Mouse (Mus musculus) intestine, embryonic 14.5 days (tissue): Measurements from ENCODE around the gene Begain. TPM values are rescaled to one million over a fixed set of nuclear protein-coding genes. Genes with fewer than 3 reads are reported as not detected.

Experiments
- ATAC-seq: fragments of 200-750 bp; cut with Nextera tagmentation; replicated peaks from 2 replicates; pipeline ENCODE4 v1.8.0; 2017; ENCODE audit warnings: low read depth, moderate number of reproducible peaks, moderate TSS enrichment, moderate library complexity; ENCODE audit not compliant: low FRiP score, low TSS enrichment
- DNase-seq: peaks from one replicate; pipeline ENCODE4 v3.0.0-alpha.2; 2018; ENCODE audit warnings: low spot score
- H3K27ac ChIP-seq: fragments of 300-500 bp; sonication (generic); 2 replicates; pipeline ENCODE4 v1.5.1; 2014; ENCODE audit warnings: low read depth, mild to moderate bottlenecking, control low read depth
- H3K27me3 ChIP-seq: fragments of 300-500 bp; sonication (generic); replicated peaks from 2 replicates; pipeline ENCODE4 v1.6.1; 2014; ENCODE audit warnings: low read length, control low read depth; ENCODE audit not compliant: control insufficient read depth, insufficient read depth
- H3K36me3 ChIP-seq: fragments of 300-500 bp; sonication (generic); 2 replicates; pipeline ENCODE4 v1.6.1; 2014; ENCODE audit warnings: low read length, control low read depth; ENCODE audit not compliant: control insufficient read depth, insufficient read depth
- H3K4me1 ChIP-seq: fragments of 300-500 bp; sonication (generic); replicated peaks from 2 replicates; pipeline ENCODE4 v1.6.1; 2014; ENCODE audit warnings: low read length, control low read depth, mixed read lengths; ENCODE audit not compliant: control insufficient read depth, insufficient read depth
- H3K4me2 ChIP-seq: fragments of 300-500 bp; sonication (generic); 2 replicates; pipeline ENCODE4 v1.6.1; 2014; ENCODE audit warnings: low read length
- H3K4me3 ChIP-seq: fragments of 300-500 bp; sonication (generic); 2 replicates; pipeline ENCODE4 v1.5.1; 2014; ENCODE audit warnings: low read depth, low read length, control low read depth, mixed read lengths
- H3K9ac ChIP-seq: fragments of 300-500 bp; sonication (generic); 2 replicates; pipeline ENCODE4 v1.6.1; 2014; ENCODE audit warnings: mild to moderate bottlenecking, low read length
- H3K9me3 ChIP-seq: fragments of 300-500 bp; sonication (generic); 2 replicates; pipeline ENCODE4 v1.6.1; 2016; ENCODE audit warnings: low read length, control low read depth; ENCODE audit not compliant: control insufficient read depth
- WGBS: fragments of 180-500 bp; shearing (Covaris S2); extraction: QIAGEN DNeasy Blood & Tissue Kit; methylation state at CpG from one replicate; pipeline ENCODE4 v1.1.7; 2014; 5-methylcytosine and 5-hydroxymethylcytosine counted together
- polyA plus RNA-seq: library from polyadenylated mRNA; unstranded; fragments of >200 nt; fragmentation: Nextera tagmentation; extraction: Ambion mirVana; gene quantifications from 2 replicates; pipeline ENCODE4 v1.2.1, GENCODE M21; 2014

Begain gene
- polyA plus RNA-seq, 1 experiment from 2014 or later = 9.9 TPM

DNA sequence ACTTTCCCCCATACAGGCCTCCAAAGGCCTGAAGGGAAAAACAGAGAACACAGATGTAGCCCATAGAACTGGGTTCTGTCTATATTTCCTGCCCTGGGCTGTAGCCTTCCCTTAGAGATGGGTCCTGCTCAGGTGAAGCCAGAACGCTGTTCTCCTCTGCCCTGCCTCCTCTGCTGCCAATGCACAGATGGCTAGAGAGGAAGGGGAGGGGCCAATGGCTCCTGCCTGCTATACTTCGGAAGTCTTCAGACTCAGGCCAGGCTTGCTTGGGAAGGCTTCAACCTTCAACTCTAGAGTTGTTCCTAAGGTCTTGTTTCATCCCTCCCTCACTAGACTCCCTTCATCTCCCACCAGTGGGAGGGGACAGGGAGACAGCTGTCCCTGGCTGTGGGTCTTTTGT is 1.7 kb upstream of the Begain start:
- H3K4me3 ChIP-seq = no peak overlapping the region
- no peak overlapping the region for H3K4me2 ChIP-seq
- H3K9me3 ChIP-seq = no peaks in the 10 kb centered on the region
- H3K27ac ChIP-seq = no peak overlapping the region
- ATAC-seq (no peak), DNase-seq (no peak)
- WGBS = 45% methylated on average over 2 of the region's 2 CpGs
- no peak overlapping the region for H3K9ac ChIP-seq
- H3K27me3 ChIP-seq = 0 out of 2 replicates have a peak, but pooled peaks cover 3% of the 10 kb centered on the region
- no peaks in the 10 kb centered on the region; the same call in 1 of the 2 replicates for H3K4me1 ChIP-seq
- H3K36me3 ChIP-seq = no peaks in the 10 kb centered on the region

DNA sequence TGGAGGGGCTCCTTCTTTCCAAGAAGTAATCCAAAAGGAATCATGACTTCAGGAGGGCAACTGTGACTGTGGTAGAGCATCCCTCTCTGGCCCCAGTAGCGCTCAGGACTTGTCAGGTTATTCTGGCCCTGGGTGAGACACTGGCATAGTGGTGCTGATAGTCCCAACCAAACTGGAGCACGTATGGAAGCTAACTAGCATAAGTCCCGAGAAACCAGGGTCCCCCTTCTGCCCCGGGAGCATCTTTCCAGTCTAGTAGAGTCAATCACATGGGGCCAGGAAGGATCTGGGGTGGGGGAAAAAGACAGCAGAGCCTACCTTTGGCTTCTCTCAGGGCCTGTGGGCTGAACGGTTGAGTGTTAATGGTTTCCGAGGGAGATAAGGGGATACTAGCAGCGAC is 721 bp upstream of the Begain start:
- Histone ChIP-seq H3K9me3 (no peaks in the 10 kb centered on the region), H3K27ac (no peak overlapping the region), H3K27me3 (0 out of 2 replicates have a peak, but pooled peaks cover 3% of the 10 kb centered on the region), H3K4me2 (peak overlapping the region; percentile 86), H3K36me3 (no peaks in the 10 kb centered on the region), H3K4me1 (no peaks in the 10 kb centered on the region; the same call in 1 of the 2 replicates), H3K9ac (peak overlapping the region; percentile 78), H3K4me3 (peak overlapping the region; percentile 53; the same call in 1 of the 2 replicates)
- ATAC-seq = no peak
- WGBS = 43% methylated on average over 7 of the region's 7 CpGs
- DNase-seq = peak; percentile 66

DNA sequence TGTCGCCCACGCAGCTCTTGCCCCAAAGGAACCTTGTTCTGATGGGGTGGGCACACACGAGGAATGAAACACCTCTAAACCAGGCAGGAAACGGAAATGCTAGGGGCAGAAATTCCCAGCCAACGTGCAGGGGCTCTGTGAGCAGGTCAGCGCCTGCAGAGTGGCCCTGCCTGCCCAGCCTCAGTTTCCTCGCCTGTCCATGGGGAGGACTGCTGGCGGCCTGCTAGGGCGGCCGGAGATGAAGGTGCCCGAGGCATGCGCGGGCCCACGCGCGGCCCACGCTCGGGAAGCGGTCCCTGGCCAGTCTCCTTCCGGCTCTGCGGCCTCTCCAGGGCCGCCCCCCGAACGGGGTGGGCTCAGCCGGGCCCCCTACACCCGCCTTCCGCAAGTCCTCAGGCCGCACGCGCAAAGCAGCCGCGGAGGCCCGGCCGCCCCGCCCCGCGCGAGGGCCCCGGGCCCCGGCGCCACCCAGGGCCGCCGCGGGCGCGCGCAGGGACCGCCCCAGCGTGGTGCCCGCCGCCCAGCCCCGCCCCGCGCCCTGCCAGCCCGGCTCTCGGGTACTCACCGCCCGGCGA is 369 bp downstream of the Begain start:
- peak; percentile 89 for ATAC-seq
- H3K4me2 ChIP-seq = peak overlapping the region; percentile 86
- H3K27ac ChIP-seq = peak overlapping the region; percentile 33; the same call in 1 of the 2 replicates
- DNase-seq = peak; percentile 71
- peak overlapping the region; percentile 53 for H3K4me3 ChIP-seq
- 3% methylated on average over 42 of the region's 59 CpGs for WGBS
- H3K36me3 ChIP-seq = no peaks in the 10 kb centered on the region
- peak overlapping the region; percentile 78 for H3K9ac ChIP-seq
- no peaks in the 10 kb centered on the region; the same call in 1 of the 2 replicates for H3K4me1 ChIP-seq
- no peaks in the 10 kb centered on the region for H3K9me3 ChIP-seq
- 0 out of 2 replicates have a peak, but pooled peaks cover 3% of the 10 kb centered on the region for H3K27me3 ChIP-seq

DNA sequence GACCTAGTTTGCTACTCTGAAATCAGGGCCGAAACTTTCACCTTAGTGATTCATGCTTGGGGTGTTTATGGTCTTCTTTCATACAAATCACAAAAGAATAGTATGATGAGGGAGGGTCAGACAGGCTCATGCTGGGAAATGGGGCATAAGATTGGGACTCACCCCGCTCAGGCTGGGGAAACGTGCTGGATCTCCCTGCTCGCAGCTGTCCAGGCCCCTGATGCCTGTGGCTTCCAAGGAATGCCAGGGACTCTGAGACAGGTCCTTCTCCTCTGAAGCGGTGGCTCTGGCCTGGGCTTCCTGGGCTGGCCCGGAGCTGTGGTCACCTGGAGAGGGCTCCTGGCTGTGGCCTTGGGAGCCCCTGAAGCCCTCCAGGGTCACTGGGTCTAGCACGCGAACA is 9.4 kb downstream of the Begain start:
- DNase-seq = no peak
- Histone ChIP-seq H3K27ac (no peak overlapping the region), H3K9ac (no peak overlapping the region), H3K27me3 (peaks cover 28% of the 10 kb centered on the region), H3K36me3 (no peaks in the 10 kb centered on the region), H3K4me1 (0 out of 2 replicates have a peak, but pooled peaks cover 6% of the 10 kb centered on the region), H3K4me3 (no peak overlapping the region), H3K4me2 (no peak overlapping the region), H3K9me3 (no peaks in the 10 kb centered on the region)
- no peak for ATAC-seq
- WGBS = 84% methylated on average over 8 of the region's 8 CpGs

DNA sequence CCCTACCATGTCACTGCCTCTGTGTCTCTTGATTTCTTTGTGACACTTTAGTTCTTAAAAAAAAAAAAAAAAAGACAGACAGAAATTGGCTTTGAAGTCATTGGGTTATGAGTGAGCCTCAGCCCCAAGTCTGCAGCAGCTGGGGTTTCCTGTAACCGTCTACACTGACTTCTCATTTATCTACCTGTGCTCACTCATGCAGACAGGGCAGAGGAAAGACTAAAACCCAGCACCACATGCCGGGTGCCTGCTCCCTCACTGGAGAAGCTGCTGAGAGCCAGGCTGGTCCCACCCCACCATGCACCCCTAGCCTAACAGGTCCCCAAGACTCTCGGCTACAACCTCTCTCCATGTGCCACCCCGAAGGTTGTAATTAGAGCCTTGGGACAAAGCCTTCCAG is 10.3 kb downstream of the Begain start:
- Histone ChIP-seq H3K4me1 (0 out of 2 replicates have a peak, but pooled peaks cover 10% of the 10 kb centered on the region), H3K9ac (no peak overlapping the region), H3K4me3 (no peak overlapping the region), H3K9me3 (no peaks in the 10 kb centered on the region), H3K4me2 (no peak overlapping the region), H3K36me3 (no peaks in the 10 kb centered on the region), H3K27me3 (peaks cover 37% of the 10 kb centered on the region), H3K27ac (no peak overlapping the region)
- DNase-seq = no peak
- WGBS = 67% methylated on average over 4 of the region's 4 CpGs
- no peak for ATAC-seq

DNA sequence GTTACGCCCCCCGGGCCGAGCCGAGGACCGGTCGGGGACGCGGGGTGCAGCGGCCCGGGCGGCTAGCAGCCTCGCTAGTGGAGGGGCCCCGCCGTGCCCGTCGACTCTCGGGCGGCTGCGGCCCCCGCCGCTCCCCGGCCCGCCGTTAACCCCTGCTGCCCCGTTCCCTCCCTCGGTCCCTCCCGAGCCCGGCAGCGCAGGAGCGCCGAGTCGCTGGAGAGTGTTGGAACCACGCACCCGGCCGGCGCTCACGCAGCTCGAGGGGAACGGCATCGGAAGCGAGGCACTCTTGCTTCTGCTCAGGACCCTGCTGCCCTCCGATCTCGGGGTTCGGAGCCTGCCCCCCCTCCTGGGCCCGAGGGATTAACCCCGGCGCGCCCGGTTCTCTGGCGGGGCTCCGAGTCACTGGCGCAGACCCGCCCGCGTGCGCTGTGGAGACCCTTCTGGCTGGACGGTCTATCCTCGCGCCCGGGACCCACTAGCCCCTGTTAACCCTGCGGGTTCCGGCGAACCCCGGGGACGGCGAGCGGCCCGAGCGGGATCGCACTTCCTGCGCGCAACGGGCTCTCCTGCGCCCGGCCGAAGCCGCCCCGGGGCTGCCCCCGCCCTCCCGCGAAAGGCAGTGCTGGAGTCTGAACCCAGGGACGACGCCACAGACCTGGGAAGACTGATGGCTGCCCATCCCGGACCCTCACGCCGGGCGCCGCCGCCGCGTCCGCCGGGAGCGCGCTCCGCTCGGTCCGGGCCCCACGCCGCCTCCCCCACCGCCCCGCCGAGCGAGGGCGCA is 14.8 kb downstream of the Begain start:
- Histone ChIP-seq H3K4me2 (peak overlapping the region; percentile 74), H3K9ac (peak overlapping the region; percentile 50), H3K4me1 (peaks cover 14% of the 10 kb centered on the region; the same call in 1 of the 2 replicates), H3K27me3 (peaks cover 73% of the 10 kb centered on the region), H3K36me3 (no peaks in the 10 kb centered on the region), H3K27ac (no peak overlapping the region), H3K4me3 (peak overlapping the region; percentile 40), H3K9me3 (no peaks in the 10 kb centered on the region)
- peak; percentile 65 for DNase-seq
- under 1% methylated on average over 77 of the region's 105 CpGs for WGBS
- ATAC-seq = peak; percentile 42

DNA sequence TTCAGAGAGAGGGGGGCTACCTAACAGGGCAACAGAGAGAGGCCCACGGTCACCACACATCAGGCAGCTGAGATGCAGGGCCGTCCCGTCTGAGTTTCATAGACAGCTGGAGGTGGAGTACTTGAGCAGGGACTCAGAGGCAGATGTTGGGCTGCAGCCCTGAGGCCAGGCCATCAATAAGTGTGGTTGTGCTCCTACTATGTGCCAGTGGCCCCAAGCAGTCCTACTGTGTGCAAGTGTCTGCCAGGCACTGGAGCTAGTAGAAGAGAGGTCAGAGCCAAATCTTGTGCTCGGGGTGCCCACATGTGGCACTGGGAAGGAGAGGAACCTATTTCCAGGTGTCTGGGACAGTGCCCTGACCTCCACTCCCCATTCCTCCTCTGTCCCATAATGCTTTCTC is 18.1 kb downstream of the Begain start:
- 86% methylated on average over 4 of the region's 4 CpGs for WGBS
- Histone ChIP-seq H3K4me2 (no peak overlapping the region), H3K4me3 (no peak overlapping the region), H3K36me3 (no peaks in the 10 kb centered on the region), H3K9me3 (no peaks in the 10 kb centered on the region), H3K27me3 (peaks cover 61% of the 10 kb centered on the region), H3K9ac (no peak overlapping the region), H3K4me1 (peaks cover 14% of the 10 kb centered on the region; the same call in 1 of the 2 replicates), H3K27ac (no peak overlapping the region)
- ATAC-seq (no peak), DNase-seq (no peak)

DNA sequence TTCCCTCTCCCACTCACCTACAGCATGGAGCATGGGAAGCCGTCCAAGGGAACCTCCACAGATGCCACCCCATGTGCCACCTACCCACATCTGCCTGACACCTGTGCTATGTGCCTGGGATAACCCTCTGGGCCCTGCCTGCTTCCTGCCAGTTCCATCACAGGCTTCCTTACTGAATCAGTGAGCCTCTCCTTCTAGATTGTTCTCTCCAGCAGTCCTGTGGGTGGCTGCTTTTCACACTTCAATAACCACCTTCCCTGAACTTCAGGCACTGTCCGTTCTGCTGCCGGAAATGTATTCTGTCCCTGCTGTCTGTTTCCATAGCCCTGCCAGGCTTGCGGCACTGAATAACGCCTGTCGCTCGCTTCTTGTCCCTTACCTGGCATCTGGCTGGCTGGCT is 22.4 kb downstream of the Begain start:
- no peak overlapping the region for H3K27ac ChIP-seq
- no peak for ATAC-seq
- H3K27me3 ChIP-seq = peaks cover 21% of the 10 kb centered on the region
- no peaks in the 10 kb centered on the region for H3K36me3 ChIP-seq
- H3K4me2 ChIP-seq = no peak overlapping the region
- no peak overlapping the region for H3K9ac ChIP-seq
- no peak overlapping the region for H3K4me3 ChIP-seq
- DNase-seq = no peak
- 83% methylated on average over 7 of the region's 7 CpGs for WGBS
- no peaks in the 10 kb centered on the region for H3K9me3 ChIP-seq
- no peaks in the 10 kb centered on the region for H3K4me1 ChIP-seq
